ENCODE assay signal across 8 mouse cellular contexts in the genomic region with DNA sequence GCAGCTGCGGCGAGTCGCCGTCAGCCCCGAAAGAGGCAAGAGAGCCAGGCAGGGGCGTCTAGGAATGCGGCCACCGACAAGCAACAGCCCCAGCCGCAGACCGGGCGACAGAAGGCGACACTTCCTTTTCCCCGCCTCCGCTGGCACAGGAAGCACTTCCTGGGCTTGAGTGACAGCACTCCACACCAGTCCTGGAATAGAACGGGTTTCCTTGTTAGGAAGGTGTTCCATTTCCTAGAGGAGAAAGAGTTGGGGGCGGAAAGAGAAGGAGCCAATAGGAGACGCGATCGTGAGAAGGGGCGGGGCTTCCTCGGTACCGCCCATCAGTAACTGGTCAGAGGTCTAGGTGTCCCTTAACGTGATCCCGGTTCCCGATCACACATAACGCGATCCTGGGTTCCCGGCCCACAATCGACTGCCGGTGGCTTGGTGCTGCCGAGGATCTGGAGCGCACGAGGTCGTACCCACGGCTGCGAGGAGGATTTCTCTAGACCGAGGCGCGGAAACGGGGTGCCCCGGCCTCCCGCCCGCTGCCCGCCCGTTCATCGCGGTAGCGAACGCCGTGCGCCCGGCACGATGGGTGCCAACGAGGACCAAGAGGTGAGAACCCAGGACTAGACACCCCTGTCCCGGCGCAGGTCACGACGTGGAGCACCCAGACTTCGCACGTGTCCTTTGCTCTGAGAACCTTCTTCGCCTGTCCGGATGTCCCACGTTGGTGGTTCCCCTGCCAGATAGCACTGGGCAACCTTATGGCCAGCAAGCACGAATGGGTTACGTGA. TPM values are rescaled to one million over a fixed set of nuclear protein-coding genes. Genes with fewer than 3 reads are reported as not detected.
DNase-seq lines count a peak whose midpoint lies in the region; ATAC-seq and TF ChIP-seq lines count a peak whose summit lies in the region.

A gene (minus strand): TSS at position 127 of the 782 bp plus-strand sequence.
A gene (plus strand): TSS at position 321 of the 782 bp plus-strand sequence.

- H3K36me3 ChIP-seq in hindbrain, postnatal 0 days (ENCODE audit: insufficient read depth, low read length): peaks cover 10% of the 10 kb centered on the region

- H3K4me2 ChIP-seq in hindbrain, postnatal 0 days (ENCODE audit: low read depth, low read length): peak within 1 kb of the TSS; percentile 91

- H3K9me3 ChIP-seq in hindbrain, postnatal 0 days (ENCODE audit: low read length): no peaks in the 10 kb centered on the region

- ATAC-seq in common myeloid progenitor, adult 5-6 weeks (replicated peaks; ENCODE audit: low read depth, poor library complexity, severe bottlenecking): peak; percentile 99
- ATAC-seq in hindbrain, postnatal 0 days: peak; percentile 100
- ATAC-seq in megakaryocyte, adult 5-6 weeks (ENCODE audit: poor library complexity, severe bottlenecking): peak; percentile 99

- H3K27me3 ChIP-seq in hindbrain, postnatal 0 days (ENCODE audit: insufficient read depth, low read length): no peaks in the 10 kb centered on the region

- H3K9ac ChIP-seq in hindbrain, postnatal 0 days (replicated peaks; ENCODE audit: low read length): peak within 1 kb of the TSS; percentile 79

- H3K4me3 ChIP-seq in gastrocnemius, adult 2 months: peak within 1 kb of the TSS; percentile 93
- H3K4me3 ChIP-seq in hindbrain, postnatal 0 days (ENCODE audit: low read length): peak within 1 kb of the TSS; percentile 87
- H3K4me3 ChIP-seq in left cerebral cortex, adult 2 months: peak within 1 kb of the TSS; percentile 94

- peak within 1 kb of the TSS; percentile 99 for H3K27ac ChIP-seq in gastrocnemius, adult 2 months
- H3K27ac ChIP-seq in hindbrain, postnatal 0 days: peak within 1 kb of the TSS; percentile 84
- H3K27ac ChIP-seq in left cerebral cortex, adult 2 months: peak within 1 kb of the TSS; percentile 97

- H3K4me1 ChIP-seq in hindbrain, postnatal 0 days (ENCODE audit: insufficient read depth, low read length): peaks cover 16% of the 10 kb centered on the region

- under 1% methylated on average over 65 of the region's 65 CpGs for WGBS in hindbrain, postnatal 0 days

- TF ChIP-seq CTCF in gastrocnemius, adult 2 months (IDR thresholded peaks at IDR 0.05): peak; percentile 10
- no peak for TF ChIP-seq CTCF in hindbrain, postnatal 0 days (IDR thresholded peaks at IDR 0.05; ENCODE audit: low read depth)
- TF ChIP-seq CTCF in left cerebral cortex, adult 2 months (IDR thresholded peaks at IDR 0.05): no peak; the same call in 1 of the 2 replicates

- intact Hi-C loops in gastrocnemius, adult 2 months (cut with DNase I): loop anchor here (2.0 to 5.0 kb wide), 2 partner anchors 121 to 139 kb away; no protein-coding TSS in a partner anchor
- intact Hi-C loops in left cerebral cortex, adult 2 months (cut with DNase I): loop anchor here (1.0 to 5.0 kb wide), 3 partner anchors 142 to 179 kb away; a partner anchor contains a TSS

- DNase-seq in ZHBTc4 (ENCODE audit: low read depth, low spot score): peak; percentile 99
- DNase-seq in gastrocnemius, adult 2 months: peak; percentile 97
- DNase-seq in hindbrain, postnatal 0 days (ENCODE audit: low spot score): peak; percentile 98
- peak; percentile 89 to 95 for DNase-seq in left cerebral cortex, adult 2 months (ENCODE audit: extremely low spot score in 1 of 2, low spot score in 2 of 2)
- peak; percentile 96 to 97 for DNase-seq in right cerebral cortex, adult 2 months (ENCODE audit: low spot score in 2 of 2)
- DNase-seq in urinary bladder, postnatal 14 days (ENCODE audit: low spot score): peak; percentile 97

RNA-seq across cellular contexts. Expression of the first gene that starts in this region (rescaled TPM):
- total RNA-seq in common myeloid progenitor, adult 5-6 weeks (2017): 38.2 and 51.9 TPM in 2 replicates
- total RNA-seq in gastrocnemius, adult 2 months (2021): 10 to 100 TPM; 17.5 to 19.1 TPM
- 37.0 and 40.4 TPM in 2 replicates for total RNA-seq in hindbrain, postnatal 0 days (2014; rRNA removed)
- 25.3 and 26.3 TPM in 2 replicates for polyA plus RNA-seq in hindbrain, postnatal 0 days (2015; fragmentation: Nextera tagmentation; extraction: Ambion mirVana)
- total RNA-seq in left cerebral cortex, adult 2 months (2021): 10 to 100 TPM; 56.9 to 59.5 TPM
- 24.8 and 28.2 TPM in 2 replicates for total RNA-seq in megakaryocyte, adult 5-6 weeks (2015)
- 37.4 and 39.3 TPM in 2 replicates for total RNA-seq in megakaryocyte, adult 5-6 weeks (2017)

RNA-seq across cellular contexts. Expression of the second gene that starts in this region (rescaled TPM):
- total RNA-seq in common myeloid progenitor, adult 5-6 weeks (2017): 30.3 and 44.9 TPM in 2 replicates
- 10 to 100 TPM; 28.7 to 36.7 TPM for total RNA-seq in gastrocnemius, adult 2 months (2021)
- 8.5 and 11.0 TPM in 2 replicates for total RNA-seq in hindbrain, postnatal 0 days (2014; rRNA removed)
- 30.5 and 32.2 TPM in 2 replicates for polyA plus RNA-seq in hindbrain, postnatal 0 days (2015; fragmentation: Nextera tagmentation; extraction: Ambion mirVana)
- 10 to 100 TPM; 35.9 to 38.1 TPM for total RNA-seq in left cerebral cortex, adult 2 months (2021)
- total RNA-seq in megakaryocyte, adult 5-6 weeks (2015): 15.1 and 18.4 TPM in 2 replicates
- total RNA-seq in megakaryocyte, adult 5-6 weeks (2017): 16.1 and 17.6 TPM in 2 replicates

Comparison
In these comparisons a context has a peak if more than half of its experiments do, and no peak if none do; other contexts are left out.
1. Peak in every context shown above with its lines: DNase-seq, ATAC-seq, H3K4me3 ChIP-seq and H3K27ac ChIP-seq.